Mouse (Mus musculus) liver, embryonic 12.5 days (tissue): ENCODE measurements around the gene Slc25a5. TPM values are rescaled to one million over a fixed set of nuclear protein-coding genes. Genes with fewer than 3 reads are reported as not detected.

Experiments used
- polyA plus RNA-seq: library from polyadenylated mRNA; unstranded; fragments of >200 nt; fragmentation: Nextera tagmentation; extraction: Ambion mirVana; gene quantifications from 2 replicates; pipeline ENCODE4 v1.2.1, GENCODE M21; 2016

Gene Slc25a5
- polyA plus RNA-seq, 1 experiment from 2014 or later = 655 TPM

Other genes starting within 250 kb of the Slc25a5 start
- 97.7 and 100 TPM in 2 replicates for gene Pgrmc1, start 197.4 kb upstream of the Slc25a5 start, polyA plus RNA-seq
- gene Akap17b, start 150.3 kb upstream of the Slc25a5 start, polyA plus RNA-seq = 0.81 and 0.86 TPM in 2 replicates
- 1.0 and 1.2 TPM in 2 replicates for gene Slc25a43, start 52.0 kb upstream of the Slc25a5 start, polyA plus RNA-seq
- 88.0 and 89.9 TPM in 2 replicates for gene Ube2a, start 78.2 kb downstream of the Slc25a5 start, polyA plus RNA-seq
- 18.5 and 22.2 TPM in 2 replicates for gene C330007P06Rik, start 78.5 kb downstream of the Slc25a5 start, polyA plus RNA-seq
- gene Nkrf, start 107.2 kb downstream of the Slc25a5 start, polyA plus RNA-seq = 1.2 TPM in 2 replicates
- 6.1 and 6.2 TPM in 2 replicates for gene Sept6, start 196.1 kb downstream of the Slc25a5 start, polyA plus RNA-seq